ENCODE assay signal across 16 mouse cellular contexts in genomic region chr9:114990421-114990820, GRCm38 (mm10). TPM values are rescaled to one million over a fixed set of nuclear protein-coding genes. Genes with fewer than 3 reads are reported as not detected.
DNase-seq lines count a peak whose midpoint lies in the region; ATAC-seq lines count a peak whose summit lies in the region.
"Had no signal": no experiment of that assay in that cellular context is flagged by ENCODE, and none has a peak within 500 bp of the region (broad histone marks: within the 10 kb centered on the region; RNA-seq: fewer than 3 reads in every experiment).

No protein-coding gene starts in this region.

- ATAC-seq in kidney, embryonic 16.5 days (ENCODE audit: low FRiP score, low TSS enrichment): no peak
- no peak for ATAC-seq in inflammation-experienced regulatory T-cells, adult 6 months
- ATAC-seq in frontal cortex, adult (ENCODE audit: low TSS enrichment): no peak
- ATAC-seq: hindbrain, postnatal 0 days; Patski had no signal

- no peaks in the 10 kb centered on the region for H3K27me3 ChIP-seq in kidney, embryonic 16.5 days (ENCODE audit: insufficient read depth, low read length)
- H3K27me3 ChIP-seq: embryonic facial prominence, embryonic 13.5 days; limb, embryonic 15.5 days; Patski had no signal

- H3K4me3 ChIP-seq in kidney, embryonic 16.5 days (ENCODE audit: low read length): no peak overlapping the region
- H3K4me3 ChIP-seq: embryonic facial prominence, embryonic 13.5 days; forebrain, embryonic 10.5 days; gastrocnemius, adult 2 months; limb, embryonic 15.5 days had no signal

- peak; percentile 51 for DNase-seq in kidney, adult 9 months
- peak; percentile 18 for DNase-seq in MN1 (ENCODE audit: low spot score)
- peak; percentile 82 to 90 for DNase-seq in lung, adult 18-20 months
- peak; percentile 27 for DNase-seq in mesoderm, embryonic 11.5 days (ENCODE audit: low read depth, low spot score)
- no peak for DNase-seq in frontal cortex, postnatal 25 days (ENCODE audit: low spot score in 2 of 2)
- DNase-seq: cerebellum, postnatal 10 days; gastrocnemius, adult 2 months; right cerebral cortex, adult 18-20 months had no signal

- 0 out of 2 replicates have a peak, but pooled peaks cover 5% of the 10 kb centered on the region for H3K36me3 ChIP-seq in kidney, embryonic 16.5 days (ENCODE audit: insufficient read depth, low read length)
- H3K36me3 ChIP-seq: embryonic facial prominence, embryonic 13.5 days; forebrain, embryonic 10.5 days; limb, embryonic 15.5 days had no signal

- 77% methylated on average over 10 of the region's 10 CpGs for WGBS in kidney, embryonic 16.5 days

- H3K27ac ChIP-seq in kidney, embryonic 16.5 days (ENCODE audit: low read length): no peak overlapping the region
- H3K27ac ChIP-seq: embryonic facial prominence, embryonic 13.5 days; forebrain, embryonic 10.5 days; gastrocnemius, adult 2 months; hindbrain, postnatal 0 days; limb, embryonic 15.5 days had no signal

- H3K4me1 ChIP-seq in kidney, embryonic 16.5 days (ENCODE audit: insufficient read depth, low read length): 0 out of 2 replicates have a peak, but pooled peaks cover 4% of the 10 kb centered on the region

- peaks cover 3% of the 10 kb centered on the region; the same call in 1 of the 2 replicates for H3K9me3 ChIP-seq in kidney, embryonic 16.5 days (ENCODE audit: low read length)
- H3K9me3 ChIP-seq: forebrain, embryonic 10.5 days; limb, embryonic 15.5 days had no signal

- H3K9ac ChIP-seq in kidney, embryonic 16.5 days (replicated peaks; ENCODE audit: low read length): no peak overlapping the region
- H3K9ac ChIP-seq: embryonic facial prominence, embryonic 13.5 days; limb, embryonic 15.5 days had no signal

- no peak overlapping the region for H3K4me2 ChIP-seq in kidney, embryonic 16.5 days (replicated peaks; ENCODE audit: low read depth, low read length)
- H3K4me2 ChIP-seq: embryonic facial prominence, embryonic 13.5 days; limb, embryonic 15.5 days had no signal

RNA-seq across cellular contexts. Expression of gene Rps27rt, which starts 7.9 kb away (rescaled TPM):
- 241 and 422 TPM in 2 replicates for polyA plus RNA-seq in kidney, embryonic 16.5 days (2015; fragmentation: Nextera tagmentation; extraction: Ambion mirVana)
- 1,000 to 10,000 TPM; 2,830 to 6,239 (median 3,618) TPM for polyA plus RNA-seq in inflammation-experienced regulatory T-cells, adult 6 months (2017; shearing (Covaris generic))

RNA-seq across cellular contexts. Expression of gene Osbpl10, which starts 12.1 kb away (rescaled TPM):
- 2.8 and 3.1 TPM in 2 replicates for polyA plus RNA-seq in kidney, embryonic 16.5 days (2015; fragmentation: Nextera tagmentation; extraction: Ambion mirVana)
- polyA plus RNA-seq in inflammation-experienced regulatory T-cells, adult 6 months (2017; shearing (Covaris generic)): not detected

RNA-seq across cellular contexts. Expression of gene Gpd1l, which starts 56.6 kb away (rescaled TPM):
- 20.8 and 22.9 TPM in 2 replicates for polyA plus RNA-seq in kidney, embryonic 16.5 days (2015; fragmentation: Nextera tagmentation; extraction: Ambion mirVana)
- 10 to 100 TPM; 13.0 to 20.4 (median 17.3) TPM for polyA plus RNA-seq in inflammation-experienced regulatory T-cells, adult 6 months (2017; shearing (Covaris generic))

Comparison
In these comparisons a context has a peak if more than half of its experiments do, and no peak if none do; other contexts are left out.
1. DNase-seq: peak in kidney, adult 9 months (single experiment), MN1 (single experiment), lung, adult 18-20 months (2 of 2) and mesoderm, embryonic 11.5 days (single experiment); none in frontal cortex, postnatal 25 days (0 of 2).